In the genomic region with DNA sequence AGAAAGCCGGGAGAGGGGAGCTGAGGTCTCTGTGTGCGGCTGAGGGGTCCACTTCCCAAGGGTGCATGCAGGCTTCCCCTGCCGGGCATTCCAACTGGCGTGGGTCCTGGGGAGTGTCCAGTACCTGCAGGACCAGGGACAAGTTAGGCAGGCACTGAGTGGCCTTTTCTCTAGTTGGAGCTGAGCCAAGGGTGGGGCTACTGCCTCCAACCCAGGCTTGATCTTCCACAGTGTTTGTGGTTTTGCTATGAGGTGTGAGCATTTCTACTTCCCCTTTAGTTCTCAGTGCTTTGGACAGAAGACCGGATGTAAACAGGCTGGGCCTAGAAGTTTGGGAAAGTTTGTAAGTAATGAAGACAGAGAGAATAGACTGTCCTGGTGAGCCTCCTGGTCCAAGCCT, we compare ENCODE assay signal across 13 mouse cellular contexts. TPM values are rescaled to one million over a fixed set of nuclear protein-coding genes. Genes with fewer than 3 reads are reported as not detected.
DNase-seq lines count a peak whose midpoint lies in the region; ATAC-seq and TF ChIP-seq lines count a peak whose summit lies in the region.
"Had no signal": no experiment of that assay in that cellular context is flagged by ENCODE, and none has a peak within 500 bp of the region (broad histone marks: within the 10 kb centered on the region; RNA-seq: fewer than 3 reads in every experiment).

No protein-coding gene starts in this region.

- H3K27me3 ChIP-seq in hindbrain, embryonic 14.5 days (ENCODE audit: control insufficient read depth, insufficient read depth, low read length), result peaks cover 10% of the 10 kb centered on the region; the same call in 1 of the 2 replicates

- no peak for ATAC-seq in hindbrain, embryonic 14.5 days (ENCODE audit: low FRiP score)

- TF ChIP-seq POLR2A in bone marrow, adult 2 months (IDR thresholded peaks at IDR 0.05; ENCODE audit: borderline replicate concordance, control insufficient read depth, low read depth, low read length), result no peak
- no peak for TF ChIP-seq POLR2A in lung, adult 2 months (IDR thresholded peaks at IDR 0.05; ENCODE audit: borderline replicate concordance, extremely low read depth, low read depth, low read length)

- TF ChIP-seq CTCF in bone marrow, adult 2 months (IDR thresholded peaks at IDR 0.05; ENCODE audit: control insufficient read depth, insufficient read depth, low read length), result no peak
- TF ChIP-seq CTCF in lung, adult 2 months (IDR thresholded peaks at IDR 0.05; ENCODE audit: insufficient read depth, low read length), result no peak

- peaks cover 3% of the 10 kb centered on the region; the same call in 1 of the 2 replicates for H3K4me1 ChIP-seq in bone marrow, adult 2 months (ENCODE audit: control insufficient read depth, insufficient read depth, low read length)
- H3K4me1 ChIP-seq in lung, adult 2 months (ENCODE audit: control insufficient read depth, insufficient read depth, low read length), result no peaks in the 10 kb centered on the region
- no peaks in the 10 kb centered on the region for H3K4me1 ChIP-seq in hindbrain, embryonic 14.5 days (replicated peaks; ENCODE audit: control insufficient read depth, insufficient read depth, low read length)

- peak overlapping the region; percentile 3; the same call in 1 of the 2 replicates for H3K27ac ChIP-seq in bone marrow, adult 2 months (ENCODE audit: control insufficient read depth, insufficient read depth, low read depth, low read length, poor library complexity)
- no peak overlapping the region for H3K27ac ChIP-seq in hindbrain, embryonic 14.5 days
- H3K27ac ChIP-seq: heart, adult 2 months; kidney, postnatal 0 days; limb, embryonic 15.5 days had no signal

- no peaks in the 10 kb centered on the region for H3K36me3 ChIP-seq in hindbrain, embryonic 14.5 days (replicated peaks; ENCODE audit: control insufficient read depth, insufficient read depth)
- H3K36me3 ChIP-seq: limb, embryonic 15.5 days had no signal

- no peak overlapping the region for H3K4me3 ChIP-seq in bone marrow, adult 2 months (replicated peaks; ENCODE audit: control insufficient read depth, low read depth, low read length)
- H3K4me3 ChIP-seq in lung, adult 2 months (replicated peaks; ENCODE audit: extremely low read depth, low read depth, low read length), result no peak overlapping the region
- no peak overlapping the region for H3K4me3 ChIP-seq in hindbrain, embryonic 14.5 days (replicated peaks; ENCODE audit: low read length)
- H3K4me3 ChIP-seq: erythroblast, embryonic 14.5 days; heart, adult 2 months; limb, embryonic 15.5 days had no signal

- DNase-seq in kidney, adult 11 months, result peak; percentile 15
- DNase-seq in kidney, postnatal 4 days, result no peak
- DNase-seq in lung, adult 2 months, result peak; percentile 17
- peak; percentile 15 for DNase-seq in skeletal muscle tissue, adult 2 months (ENCODE audit: low read depth, low spot score)
- no peak for DNase-seq in left cerebral cortex, postnatal 14 days (ENCODE audit: low spot score in 2 of 2)
- DNase-seq in hindbrain, embryonic 14.5 days (ENCODE audit: low spot score), result no peak
- no peak for DNase-seq in gastrocnemius, postnatal 10 days
- DNase-seq: cerebellum, adult 11-12 months had no signal

- WGBS in bone marrow, adult 2 months, result 21% methylated on average over 5 of the region's 5 CpGs
- 52% methylated on average over 5 of the region's 5 CpGs for WGBS in lung, adult 2 months
- WGBS in hindbrain, embryonic 14.5 days, result 72% methylated on average over 5 of the region's 5 CpGs

- H3K9ac ChIP-seq in hindbrain, embryonic 14.5 days, result no peak overlapping the region
- H3K9ac ChIP-seq: limb, embryonic 15.5 days had no signal

- no peaks in the 10 kb centered on the region for H3K9me3 ChIP-seq in hindbrain, embryonic 14.5 days (ENCODE audit: control insufficient read depth, low read length)
- H3K9me3 ChIP-seq: limb, embryonic 15.5 days had no signal

- intact Hi-C loops in left cerebral cortex, postnatal 14 days (cut with DNase I), result no loop called here

- H3K4me2 ChIP-seq in hindbrain, embryonic 14.5 days (replicated peaks), result no peak overlapping the region
- H3K4me2 ChIP-seq: limb, embryonic 15.5 days had no signal

RNA-seq across cellular contexts. Expression of a gene that starts 19.6 kb away (rescaled TPM):
- not detected in 2 replicates for polyA plus RNA-seq in bone marrow, adult 2 months (2011; ENCODE audit: insufficient read depth, insufficient read length, low replicate concordance, missing spikeins)
- not detected in 2 replicates for polyA plus RNA-seq in lung, adult 2 months (2012; rRNA removed)
- total RNA-seq in left cerebral cortex, postnatal 14 days (2021), result not detected
- polyA plus RNA-seq in hindbrain, embryonic 14.5 days (2014; fragmentation: Nextera tagmentation; extraction: Ambion mirVana), result 5.5 and 5.8 TPM in 2 replicates
- total RNA-seq in gastrocnemius, postnatal 10 days (2021), result not detected
- total RNA-seq: heart, adult 2 months had no signal
- polyA plus RNA-seq: erythroblast, embryonic 14.5 days; heart, adult 2 months; kidney, postnatal 0 days; limb, embryonic 15.5 days had no signal

RNA-seq across cellular contexts. Expression of a gene that starts 48.8 kb away (rescaled TPM):
- polyA plus RNA-seq in bone marrow, adult 2 months (2011; ENCODE audit: insufficient read depth, insufficient read length, low replicate concordance, missing spikeins), result 2.2 and 2.6 TPM in 2 replicates
- 20.4 and 24.5 TPM in 2 replicates for polyA plus RNA-seq in lung, adult 2 months (2012; rRNA removed)
- 10 to 100 TPM; 22.9 to 23.4 TPM for total RNA-seq in left cerebral cortex, postnatal 14 days (2021)
- 15.2 and 16.1 TPM in 2 replicates for polyA plus RNA-seq in hindbrain, embryonic 14.5 days (2014; fragmentation: Nextera tagmentation; extraction: Ambion mirVana)
- 1 to 10 TPM; 5.9 to 7.6 TPM for total RNA-seq in gastrocnemius, postnatal 10 days (2021)

Comparison
In these comparisons a context has a peak if more than half of its experiments do, and no peak if none do; other contexts are left out.
1. DNase-seq: peak in kidney, adult 11 months (single experiment), lung, adult 2 months (single experiment) and skeletal muscle tissue, adult 2 months (single experiment); none in kidney, postnatal 4 days (0 of 2), left cerebral cortex, postnatal 14 days (0 of 2), hindbrain, embryonic 14.5 days (single experiment) and gastrocnemius, postnatal 10 days (single experiment).